Mouse (Mus musculus) left cerebral cortex, adult 8-10 months (tissue): ENCODE results near the gene Stra6l. TPM values are rescaled to one million over a fixed set of nuclear protein-coding genes. Genes with fewer than 3 reads are reported as not detected.

Experiments
- DNase-seq, 2 experiments: peaks; one replicate each; pipeline ENCODE4 v3.0.0; 2022; ENCODE audit warnings: low spot score in 2 of 2
- total RNA-seq, 4 experiments: library from RNA; stranded (reverse); gene quantifications; 2 replicates each; pipeline ENCODE4 v1.2.4; 2022

Stra6l gene
- total RNA-seq, 4 experiments from 2014 or later = 0.11 to 0.16 TPM; not detected in 2

DNA sequence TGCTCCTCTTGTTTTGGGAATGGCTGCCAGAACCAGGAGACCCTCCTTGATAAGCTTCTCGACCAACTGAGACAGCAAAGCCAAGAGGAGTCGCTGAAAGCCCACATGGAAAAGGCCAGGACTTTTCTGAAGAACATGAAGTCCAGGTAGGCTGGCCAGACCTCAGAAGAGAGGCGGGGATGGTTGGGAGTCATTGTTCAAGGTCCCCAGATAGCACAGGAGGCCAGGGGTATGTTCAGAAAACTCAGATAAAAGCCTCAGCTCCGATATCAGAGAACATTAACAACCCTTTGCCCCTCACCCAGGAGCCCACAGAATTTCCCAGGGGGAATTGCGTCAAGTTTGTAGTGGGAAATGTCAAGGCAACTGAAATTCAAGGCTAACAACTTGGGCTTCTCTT, 62.8 kb downstream of the Stra6l start:
- no peak for DNase-seq

DNA sequence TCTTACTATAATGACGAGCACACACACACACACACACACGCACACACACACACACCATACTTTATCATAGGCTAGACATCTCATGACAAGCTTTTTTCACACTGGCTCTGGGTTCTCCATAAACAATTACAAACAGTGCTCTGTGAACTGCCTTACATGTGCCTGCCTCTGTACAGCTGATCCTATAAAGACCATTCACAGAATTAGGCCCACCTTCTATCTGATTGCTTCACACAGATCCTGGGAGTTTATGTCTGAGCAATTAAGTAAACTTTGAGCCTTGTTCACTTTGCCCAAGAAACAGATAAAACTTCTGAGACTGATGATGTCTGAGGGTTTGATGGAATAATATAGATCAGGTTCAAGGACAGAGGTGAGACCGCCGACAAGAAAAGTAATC, 63.4 kb downstream of the Stra6l start:
- DNase-seq = no peak

- no peak for DNase-seq
These were observed 68.6 kb downstream of the Stra6l start for GRCm38 (mm10) chr4:45917091-45917490.

DNA sequence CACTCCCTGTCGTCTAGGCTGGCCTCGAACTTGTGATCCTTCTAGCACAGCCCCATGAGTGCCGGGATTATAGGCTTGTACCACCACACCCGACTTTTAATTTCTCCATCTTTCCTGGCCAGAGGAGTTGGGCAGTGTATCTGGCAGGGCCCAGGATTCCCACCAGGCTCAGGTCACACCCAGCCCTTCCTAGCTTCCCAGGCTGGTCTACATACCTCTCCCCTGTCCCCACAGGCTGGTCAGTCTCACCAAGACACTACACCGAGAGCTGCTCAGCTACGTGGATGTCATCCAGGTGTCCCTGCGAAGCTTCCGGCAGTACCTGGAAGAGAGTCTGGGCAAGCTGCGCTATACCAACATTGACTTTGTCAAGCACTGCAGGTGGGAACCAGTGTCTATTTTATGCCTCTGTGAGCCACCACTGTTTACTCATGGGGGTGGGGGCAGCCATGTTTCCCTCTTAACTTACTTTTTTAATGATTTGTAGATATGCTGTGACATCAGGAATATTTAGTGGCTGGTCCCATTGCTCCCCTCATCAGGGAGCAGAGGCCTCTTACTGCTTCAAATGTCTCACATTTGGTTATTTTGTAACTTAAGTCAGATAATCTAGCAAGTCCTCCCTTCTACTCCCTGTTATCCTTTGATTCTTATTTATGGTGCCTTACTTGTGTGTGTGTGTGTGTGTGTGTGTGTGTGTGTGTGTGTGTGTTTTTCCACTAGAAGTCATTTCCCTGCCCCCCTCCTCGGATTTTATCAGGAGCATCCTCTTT, 73.4 kb downstream of the Stra6l start:
- no peak for DNase-seq

DNA sequence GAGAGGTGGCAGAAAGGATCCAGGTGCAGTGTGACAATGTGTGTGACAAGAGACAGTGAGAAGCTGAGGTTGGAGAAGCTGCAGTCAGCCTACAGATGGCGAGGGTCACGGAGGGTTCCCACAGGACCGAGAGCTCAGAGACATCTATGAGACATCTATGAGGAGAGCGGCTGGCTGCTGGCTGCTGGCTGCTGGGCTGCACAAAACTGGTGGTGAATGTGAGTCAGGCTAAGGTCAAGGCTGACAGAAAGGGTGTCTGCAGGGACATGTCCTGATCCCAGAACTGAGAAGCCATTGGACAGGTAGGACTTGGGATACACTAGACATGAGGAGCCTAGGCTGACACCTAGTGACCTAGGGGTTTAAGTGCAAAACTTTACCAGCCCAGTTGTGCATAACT, 75.5 kb downstream of the Stra6l start:
- no peak for DNase-seq

DNA sequence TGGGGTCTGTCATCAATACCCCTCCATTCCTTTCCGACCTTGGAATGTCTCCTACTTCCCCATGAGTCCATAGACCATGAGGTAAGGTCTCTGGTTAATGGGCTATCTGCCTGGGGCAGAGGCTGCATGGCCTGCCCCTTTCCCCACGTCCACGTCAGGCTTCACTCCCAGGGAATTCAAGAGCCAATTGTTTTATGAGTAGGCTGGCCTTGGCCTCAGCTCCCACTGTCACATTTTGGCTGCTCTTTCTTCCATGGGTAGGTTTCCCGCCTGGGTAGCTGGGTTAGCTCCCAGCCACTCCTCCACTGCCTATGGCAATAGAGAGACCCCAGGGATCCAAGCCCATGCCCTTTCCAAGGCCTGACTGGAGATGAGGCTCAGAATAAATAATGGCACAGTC, 80.1 kb downstream of the Stra6l start:
- DNase-seq = no peak

Other genes with a start within 250 kb of the Stra6l start
- gene Aldh1b1, start 49.6 kb upstream of the Stra6l start, total RNA-seq = 1 to 10 TPM; 7.0 to 8.8 (median 7.8) TPM
- gene Igfbpl1, start 21.7 kb upstream of the Stra6l start, total RNA-seq = 1 to 10 TPM in 3 of 4 experiments, under 1 TPM in 1; 0.62 to 2.9 (median 2.1) TPM
- under 1 TPM; 0.21 to 0.44 (median 0.36) TPM for gene Ccdc180, start 41.6 kb downstream of the Stra6l start, total RNA-seq
- 10 to 100 TPM; 29.8 to 38.7 (median 33.5) TPM for gene Tdrd7, start 116.7 kb downstream of the Stra6l start, total RNA-seq
- gene Tmod1, start 190.3 kb downstream of the Stra6l start, total RNA-seq = 10 to 100 TPM; 51.9 to 57.0 (median 53.7) TPM